In genomic region chr4:149450636-149451035, GRCm38 (mm10) we compare ENCODE assay signal across 38 mouse cellular contexts. TPM values are rescaled to one million over a fixed set of nuclear protein-coding genes. Genes with fewer than 3 reads are reported as not detected.
"Had no signal": no experiment of that assay in that cellular context is flagged by ENCODE, and none has a peak within 500 bp of the region (broad histone marks: within the 10 kb centered on the region; RNA-seq: fewer than 3 reads in every experiment).

No protein-coding gene starts in this region.

- H3K27me3 ChIP-seq: heart, embryonic 13.5 days; heart, embryonic 15.5 days; hindbrain, embryonic 13.5 days; hindbrain, embryonic 15.5 days; kidney, embryonic 15.5 days; limb, embryonic 12.5 days; liver, embryonic 13.5 days had no signal

- H3K4me2 ChIP-seq: heart, embryonic 11.5 days; heart, embryonic 13.5 days; heart, embryonic 15.5 days; hindbrain, embryonic 13.5 days; hindbrain, embryonic 15.5 days; kidney, embryonic 15.5 days; limb, embryonic 12.5 days; liver, embryonic 11.5 days; liver, embryonic 13.5 days had no signal

- H3K9ac ChIP-seq: heart, embryonic 13.5 days; heart, embryonic 15.5 days; hindbrain, embryonic 13.5 days; hindbrain, embryonic 15.5 days; kidney, embryonic 15.5 days; limb, embryonic 12.5 days; liver, embryonic 13.5 days had no signal

- H3K9me3 ChIP-seq: heart, embryonic 13.5 days; heart, embryonic 15.5 days; hindbrain, embryonic 13.5 days; hindbrain, embryonic 15.5 days; kidney, embryonic 15.5 days; limb, embryonic 10.5 days; liver, embryonic 13.5 days had no signal

- DNase-seq: gastrocnemius, postnatal 14 days; gastrocnemius, postnatal 36 days; heart, adult 11 months; heart, adult 2 months; heart, postnatal 14 days; heart, postnatal 36 days; kidney, adult 11 months; kidney, adult 2 months; kidney, adult 9 months; kidney, postnatal 14 days; kidney, postnatal 4 days; liver; liver, embryonic 13.5 days had no signal

- H3K36me3 ChIP-seq: heart, embryonic 13.5 days; heart, embryonic 15.5 days; hindbrain, embryonic 13.5 days; hindbrain, embryonic 15.5 days; kidney, embryonic 15.5 days; limb, embryonic 10.5 days; limb, embryonic 12.5 days; liver, embryonic 13.5 days had no signal

- H3K27ac ChIP-seq: heart, adult 2 months; heart, embryonic 13.5 days; heart, embryonic 15.5 days; hindbrain, embryonic 13.5 days; hindbrain, embryonic 15.5 days; hindbrain, postnatal 0 days; kidney, embryonic 15.5 days; kidney, postnatal 0 days; layer of hippocampus, adult 2 months; left cerebral cortex, adult 2 months; limb, embryonic 10.5 days; limb, embryonic 12.5 days; liver, embryonic 13.5 days had no signal

- ATAC-seq: hindbrain, postnatal 0 days; intestine, embryonic 16.5 days had no signal

- H3K4me3 ChIP-seq: heart, adult 2 months; heart, embryonic 13.5 days; heart, embryonic 15.5 days; hindbrain, embryonic 13.5 days; hindbrain, embryonic 15.5 days; kidney, embryonic 15.5 days; layer of hippocampus, adult 2 months; left cerebral cortex, adult 2 months; limb, embryonic 10.5 days; limb, embryonic 12.5 days; liver, embryonic 13.5 days had no signal

RNA-seq across cellular contexts. Expression of gene Rbp7, which starts 4.1 kb away (rescaled TPM):
- total RNA-seq: hematopoietic stem cell, adult 5-6 weeks; hindbrain, postnatal 0 days; layer of hippocampus, adult 2 months; layer of hippocampus, postnatal 10 days; layer of hippocampus, postnatal 25 days; left cerebral cortex, adult 2 months; left cerebral cortex, postnatal 14 days had no signal
- polyA plus RNA-seq: hindbrain, embryonic 11.5 days; hindbrain, embryonic 13.5 days; hindbrain, embryonic 15.5 days; hindbrain, postnatal 0 days; limb, embryonic 10.5 days; limb, embryonic 12.5 days; liver, embryonic 11.5 days; liver, embryonic 13.5 days had no signal

RNA-seq across cellular contexts. Expression of gene Tmem274, which starts 26.5 kb away (rescaled TPM):
- total RNA-seq: gastrocnemius, adult 18-20 months; gastrocnemius, adult 8-10 months; gastrocnemius, postnatal 14 days; gastrocnemius, postnatal 36 days; heart, adult 2 months; heart, postnatal 14 days; heart, postnatal 36 days; hematopoietic stem cell, adult 5-6 weeks; hindbrain, postnatal 0 days; layer of hippocampus, adult 2 months; layer of hippocampus, postnatal 10 days; layer of hippocampus, postnatal 25 days; left cerebral cortex, adult 2 months; left cerebral cortex, postnatal 14 days; left cerebral cortex, postnatal 36 days had no signal
- polyA plus RNA-seq: gonadal fat pad, adult 2 months; heart, adult 2 months; heart, embryonic 11.5 days; heart, embryonic 13.5 days; hindbrain, embryonic 11.5 days; hindbrain, embryonic 13.5 days; hindbrain, postnatal 0 days; intestine, embryonic 14.5 days; kidney, adult 2 months; kidney, postnatal 0 days; limb, embryonic 14.5 days; liver, embryonic 11.5 days; liver, embryonic 13.5 days had no signal
